Mouse (Mus musculus) CH12.LX (cell line): Measurements from ENCODE around the gene Tlr8. TPM values are rescaled to one million over a fixed set of nuclear protein-coding genes. Genes with fewer than 3 reads are reported as not detected.

Experiments
- DNase-seq: peaks from one replicate; pipeline ENCODE4 v3.0.0-alpha.2; 2013; ENCODE audit errors: extremely low read depth
- H3K27ac ChIP-seq: 2 replicates; pipeline ENCODE4 v1.5.1; 2012; ENCODE audit warnings: low read depth, mild to moderate bottlenecking, control low read depth, moderate library complexity; ENCODE audit not compliant: insufficient read depth
- H3K27me3 ChIP-seq: replicated peaks from 2 replicates; pipeline ENCODE3; 2012; ENCODE audit warnings: inconsistent platforms
- H3K36me3 ChIP-seq, 2 experiments: replicated peaks in 1 of 2; 2 replicates each; pipeline versions ENCODE3 to v1.6.1; 2012; ENCODE audit warnings: inconsistent platforms in 1 of 2, low read length in 1 of 2, mild to moderate bottlenecking in 1 of 2, mixed read lengths in 1 of 2, moderate library complexity in 1 of 2; ENCODE audit not compliant: control insufficient read depth in 1 of 2, insufficient read depth in 1 of 2
- H3K4me1 ChIP-seq, 2 experiments: 2 replicates each; pipeline ENCODE4 v1.6.1; 2012; ENCODE audit warnings: inconsistent platforms in 1 of 2, moderate library complexity in 1 of 2; ENCODE audit not compliant: insufficient read depth in 2 of 2, control insufficient read depth in 1 of 2
- H3K4me2 ChIP-seq: 2 replicates; pipeline ENCODE4 v1.6.1; 2012; ENCODE audit warnings: low read depth, mild to moderate bottlenecking, control low read depth; ENCODE audit not compliant: poor library complexity, insufficient read depth, severe bottlenecking
- H3K4me3 ChIP-seq, 3 experiments: fragments of 150-350 bp in 1 of 3; sonication (generic) in 1 of 3; replicated peaks in 1 of 3; 2 replicates each; pipeline versions ENCODE3 to v1.5.1; 2011 to 2012; ENCODE audit warnings: low read depth in 2 of 3, low read length in 2 of 3, mild to moderate bottlenecking in 2 of 3, moderate library complexity in 2 of 3, control low read depth in 1 of 3, improper control_type of control experiment in 1 of 3, inconsistent platforms in 1 of 3, mixed read lengths in 1 of 3; ENCODE audit not compliant: poor library complexity in 1 of 3
- H3K79me2 ChIP-seq: replicated peaks from 2 replicates; pipeline ENCODE4 v1.6.1; 2012; ENCODE audit warnings: mild to moderate bottlenecking, moderate library complexity; ENCODE audit not compliant: control insufficient read depth, poor library complexity, insufficient read depth, severe bottlenecking; ENCODE audit errors: extremely low read depth
- H3K9ac ChIP-seq: 2 replicates; pipeline ENCODE4 v1.6.1; 2012; ENCODE audit warnings: low read depth, mild to moderate bottlenecking, control low read depth, moderate library complexity; ENCODE audit not compliant: insufficient read depth
- H3K9me3 ChIP-seq: replicated peaks from 2 replicates; pipeline ENCODE3; 2012; ENCODE audit warnings: low read length, inconsistent platforms, mixed read lengths
- E2F4 ChIP-seq: IDR thresholded peaks from 2 replicates; pipeline ENCODE4 v1.6.1; 2011; ENCODE audit warnings: low read depth, low read length, improper control_type of control experiment; ENCODE audit not compliant: insufficient replicate concordance
- ETS1 ChIP-seq: conservative IDR thresholded peaks from 2 replicates; pipeline ENCODE4 v1.6.1; 2012; ENCODE audit warnings: low read depth, mild to moderate bottlenecking, inconsistent platforms, low read length, improper control_type of control experiment, moderate library complexity
- IRF4 ChIP-seq: IDR thresholded peaks from 2 replicates; pipeline ENCODE4 v1.6.1; 2014; ENCODE audit warnings: low read depth, mild to moderate bottlenecking, inconsistent platforms, low read length, improper control_type of control experiment
- MEF2A ChIP-seq: IDR thresholded peaks from 2 replicates; pipeline ENCODE4 v1.6.1; 2014; ENCODE audit warnings: low read depth, mild to moderate bottlenecking, inconsistent platforms, low read length, improper control_type of control experiment, borderline replicate concordance
- POLR2A ChIP-seq: IDR thresholded peaks from 2 replicates; pipeline ENCODE4 v1.6.1; 2011; ENCODE audit warnings: low read depth, mild to moderate bottlenecking, improper control_type of control experiment, low read length
- POLR2AphosphoS2 ChIP-seq: IDR thresholded peaks from 2 replicates; pipeline ENCODE4 v1.6.1; 2011; ENCODE audit warnings: low read depth, low read length, improper control_type of control experiment
- TBP ChIP-seq: conservative IDR thresholded peaks from 2 replicates; pipeline ENCODE4 v1.6.1; 2011; ENCODE audit warnings: low read depth, low read length, improper control_type of control experiment
- UBTF ChIP-seq: IDR thresholded peaks from 2 replicates; pipeline ENCODE4 v1.6.1; 2012; ENCODE audit warnings: low read depth, mild to moderate bottlenecking, inconsistent platforms, low read length, improper control_type of control experiment, moderate library complexity
- ZC3H11A ChIP-seq: IDR thresholded peaks from 2 replicates; pipeline ENCODE4 v1.6.1; 2012; ENCODE audit warnings: low read depth, mild to moderate bottlenecking, inconsistent platforms, low read length, improper control_type of control experiment
- dilution Hi-C: fragments of 300-500 bp; cut with MboI; formaldehyde crosslinking; loops from 2 replicates; pipeline ENCODE4 v1.14.3; 2020; ENCODE audit warnings: low sequenced_read_pairs; ENCODE audit not compliant: extremely low pct_unique_long_range_greater_than_20kb, extremely low pct_ligation_motif_present
- in situ Hi-C: fragments of 300-500 bp; cut with MboI; formaldehyde crosslinking; loops from 3 replicates; pipeline ENCODE4 v1.14.3; 2019; ENCODE audit warnings: low sequenced_read_pairs, low pct_ligation_motif_present, low pct_unique_long_range_greater_than_20kb, mixed read lengths
- polyA plus RNA-seq: library from polyadenylated mRNA; unstranded; fragments of >175 nt; gene quantifications from 2 replicates; pipeline ENCODE4 v1.2.1, GENCODE M21; 2012; ENCODE audit warnings: low read depth; ENCODE audit not compliant: insufficient read length
- total RNA-seq, 2 experiments: library from RNA; depleted of rRNA; stranded (reverse); fragments of 300-350 nt in 1 of 2; fragments of >200 nt in 1 of 2; gene quantifications; 2 replicates each; pipeline ENCODE4 v1.2.3; 2012 to 2014

Tlr8 gene
- total and polyA plus RNA-seq, 3 experiments = not detected

DNA sequence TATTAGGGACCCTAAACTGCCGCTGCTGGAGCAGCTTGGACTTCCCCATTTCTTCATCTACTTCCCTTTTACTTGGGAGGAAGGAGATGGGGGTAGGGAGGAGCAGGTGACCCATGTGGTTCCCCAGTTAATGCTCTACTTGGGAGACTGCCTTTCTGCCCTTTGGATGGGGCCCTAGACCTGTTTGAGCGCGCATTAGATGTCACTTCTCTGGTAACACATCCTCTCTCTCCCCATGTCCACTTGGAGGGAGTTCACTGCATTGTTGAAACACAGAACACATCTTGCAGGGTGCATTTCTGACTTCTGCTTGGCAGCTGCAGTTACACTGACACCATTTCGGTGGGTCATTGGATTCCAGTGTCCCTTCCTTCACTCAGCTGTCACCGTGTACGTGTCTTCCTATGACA, 53.8 kb downstream of the Tlr8 start:
- Histone ChIP-seq H3K36me3 (peaks cover 5 to 7% of the 10 kb centered on the region in 2 experiments), H3K79me2 (peaks cover 18% of the 10 kb centered on the region), H3K4me1 (peaks cover 5 to 13% of the 10 kb centered on the region in 2 experiments; a peak in 3 of 4 replicates), H3K9ac (peak overlapping the region; percentile 98), H3K4me3 (peak overlapping the region; percentile 40 to 70 (median 66)), H3K4me2 (peak overlapping the region; percentile 86), H3K27ac (peak overlapping the region; percentile 100), H3K9me3 (no peaks in the 10 kb centered on the region), H3K27me3 (no peaks in the 10 kb centered on the region)
- DNase-seq = peak; percentile 75
- TF ChIP-seq UBTF (no peak), TBP (0 out of 2 replicates have a peak, but pooled peaks have one; percentile 49)
- in situ Hi-C loops = no loop called here
- dilution Hi-C loops = no loop called here

DNA sequence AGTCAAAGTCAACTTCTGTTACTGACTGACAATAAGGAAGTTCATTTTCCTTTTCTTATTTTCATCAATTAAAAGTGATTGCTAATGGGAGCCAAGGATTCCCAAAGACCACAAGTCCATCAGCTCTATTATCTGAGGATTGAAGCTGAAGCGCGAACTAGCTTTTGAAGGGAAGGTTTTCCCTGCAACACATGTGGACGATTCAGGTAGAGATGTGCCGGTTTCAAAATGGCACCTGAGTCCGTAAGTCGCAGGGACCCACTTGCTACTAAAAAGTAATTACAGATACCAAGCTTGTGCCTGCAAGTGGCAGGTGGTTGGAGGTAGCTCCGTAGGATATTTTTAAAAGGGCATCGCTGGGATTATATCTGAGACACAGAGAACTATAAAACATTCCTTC, 54.3 kb downstream of the Tlr8 start:
- H3K4me2 ChIP-seq = peak overlapping the region; percentile 86
- peak overlapping the region; percentile 100 for H3K27ac ChIP-seq
- H3K9me3 ChIP-seq = no peaks in the 10 kb centered on the region
- TF ChIP-seq E2F4 (no peak), POLR2AphosphoS2 (no peak), MEF2A (no peak)
- peaks cover 5 to 16% of the 10 kb centered on the region in 2 experiments; a peak in 3 of 4 replicates for H3K4me1 ChIP-seq
- in situ Hi-C loops (loop anchor here (10.0 kb wide), 1 partner anchor 95 kb away; no protein-coding TSS in a partner anchor), dilution Hi-C loops (no loop called here)
- peak overlapping the region; percentile 98 for H3K9ac ChIP-seq
- H3K4me3 ChIP-seq = peak overlapping the region; percentile 40 to 70 (median 62)
- H3K79me2 ChIP-seq = peaks cover 18% of the 10 kb centered on the region
- no peak for DNase-seq
- no peaks in the 10 kb centered on the region for H3K27me3 ChIP-seq
- peaks cover 5 to 7% of the 10 kb centered on the region in 2 experiments for H3K36me3 ChIP-seq

- H3K9ac ChIP-seq = peak within 1 kb of the TSS; percentile 98
- dilution Hi-C loops (no loop called here), in situ Hi-C loops (loop anchor here (10.0 kb wide), 1 partner anchor 94 kb away; no protein-coding TSS in a partner anchor)
- TF ChIP-seq TBP = peak; percentile 98
- no peak for TF ChIP-seq IRF4
- TF ChIP-seq ZC3H11A = no peak
- no peak for TF ChIP-seq ETS1
- TF ChIP-seq POLR2A = peak; percentile 100
- H3K4me1 ChIP-seq = peaks cover 5 to 23% of the 10 kb centered on the region in 2 experiments; a peak in 3 of 4 replicates
- H3K9me3 ChIP-seq = no peaks in the 10 kb centered on the region
- H3K4me3 ChIP-seq = peak within 1 kb of the TSS; percentile 70 to 86 (median 70)
- H3K27ac ChIP-seq = peak within 1 kb of the TSS; percentile 100
- H3K27me3 ChIP-seq = no peaks in the 10 kb centered on the region
- peak within 1 kb of the TSS; percentile 86 for H3K4me2 ChIP-seq
- DNase-seq = peak; percentile 82
- H3K79me2 ChIP-seq = peaks cover 18% of the 10 kb centered on the region
- peaks cover 5 to 7% of the 10 kb centered on the region in 2 experiments for H3K36me3 ChIP-seq
These were observed 55.0 kb downstream of the Tlr8 start, which contains the start of gene Tmsb4x for GRCm38 (mm10) chrX:167208978-167209754. Gene Tmsb4x (minus strand): TSS chrX:167209315.
